Mouse (Mus musculus) stomach, postnatal 0 days (tissue): ENCODE measurements around the gene Rnasek. TPM values are rescaled to one million over a fixed set of nuclear protein-coding genes. Genes with fewer than 3 reads are reported as not detected.

Experiments used
- ATAC-seq: fragments of 200-750 bp; cut with Nextera tagmentation; 2 replicates; pipeline ENCODE4 v1.8.0; 2017; ENCODE audit not compliant: low FRiP score, low TSS enrichment
- DNase-seq: peaks from one replicate; pipeline ENCODE4 v3.0.0-alpha.2; 2016; ENCODE audit warnings: low spot score
- H3K27ac ChIP-seq: fragments of 300-500 bp; sonication (generic); replicated peaks from 2 replicates; pipeline ENCODE4 v1.5.1; 2014; ENCODE audit warnings: mild to moderate bottlenecking, control low read depth
- H3K27me3 ChIP-seq: fragments of 300-500 bp; sonication (generic); 2 replicates; pipeline ENCODE4 v1.6.1; 2014; ENCODE audit warnings: low read length; ENCODE audit not compliant: control insufficient read depth, insufficient read depth
- H3K36me3 ChIP-seq: fragments of 300-500 bp; sonication (generic); 2 replicates; pipeline ENCODE4 v1.6.1; 2014; ENCODE audit warnings: low read length, mixed read lengths; ENCODE audit not compliant: control insufficient read depth, insufficient read depth
- H3K4me1 ChIP-seq: fragments of 300-500 bp; sonication (generic); replicated peaks from 2 replicates; pipeline ENCODE4 v1.6.1; 2014; ENCODE audit warnings: antibody characterized with exemption; ENCODE audit not compliant: control insufficient read depth, insufficient read depth
- H3K4me2 ChIP-seq: fragments of 300-500 bp; sonication (generic); replicated peaks from 2 replicates; pipeline ENCODE4 v1.6.1; 2014; ENCODE audit warnings: low read depth, mild to moderate bottlenecking, control low read depth, moderate library complexity
- H3K4me3 ChIP-seq: fragments of 300-500 bp; sonication (generic); 2 replicates; pipeline ENCODE4 v1.5.1; 2014; ENCODE audit warnings: low read depth, low read length, control low read depth
- H3K9ac ChIP-seq: fragments of 300-500 bp; sonication (generic); 2 replicates; pipeline ENCODE4 v1.6.1; 2014; ENCODE audit warnings: mild to moderate bottlenecking, low read length, control low read depth, mixed read lengths
- H3K9me3 ChIP-seq: fragments of 300-500 bp; sonication (generic); 2 replicates; pipeline ENCODE4 v1.6.1; 2016; ENCODE audit warnings: low read length; ENCODE audit not compliant: control insufficient read depth
- CTCF ChIP-seq: IDR thresholded peaks from 2 replicates; pipeline ENCODE4 v1.5.1; 2016; ENCODE audit warnings: antibody characterized with exemption, low read depth, mild to moderate bottlenecking, moderate library complexity
- EP300 ChIP-seq: optimal IDR thresholded peaks from 2 replicates; pipeline ENCODE3; 2016; ENCODE audit warnings: antibody characterized with exemption
- WGBS: fragments of 180-500 bp; shearing (Covaris S2); extraction: QIAGEN DNeasy Blood & Tissue Kit; methylation state at CpG from one replicate; pipeline ENCODE4 v1.1.7; 2014; 5-methylcytosine and 5-hydroxymethylcytosine counted together
- polyA plus RNA-seq: library from polyadenylated mRNA; unstranded; fragments of >200 nt; fragmentation: Nextera tagmentation; extraction: Ambion mirVana; gene quantifications from 2 replicates; pipeline ENCODE4 v1.2.1, GENCODE M21; 2015

The Rnasek gene
- polyA plus RNA-seq, 1 experiment from 2014 or later, result 326 TPM

- Histone ChIP-seq H3K4me1 (no peaks in the 10 kb centered on the region; the same call in 1 of the 2 replicates), H3K4me2 (peak within 1 kb of the TSS; percentile 48), H3K27me3 (no peaks in the 10 kb centered on the region; the same call in 1 of the 2 replicates), H3K4me3 (peak within 1 kb of the TSS; percentile 39), H3K9ac (peak within 1 kb of the TSS; percentile 43; the same call in 1 of the 2 replicates), H3K9me3 (no peaks in the 10 kb centered on the region), H3K36me3 (no peaks in the 10 kb centered on the region), H3K27ac (peak within 1 kb of the TSS; percentile 70)
- ATAC-seq (no peak), DNase-seq (no peak)
- TF ChIP-seq CTCF, result no peak
- TF ChIP-seq EP300, result no peak
- WGBS, result 2% methylated on average over 39 of the region's 39 CpGs
Measured at GRCm38 (mm10) chr11:70229260-70230010, 10.2 kb downstream of the Rnasek start, which contains the start of gene Bcl6b. Bcl6b (minus strand) TSS chr11:70229798.

- WGBS, result 1% methylated on average over 19 of the region's 19 CpGs
- no peak for TF ChIP-seq EP300
- TF ChIP-seq CTCF, result peak; percentile 18; the same call in 1 of the 2 replicates
- no peaks in the 10 kb centered on the region; the same call in 1 of the 2 replicates for H3K4me1 ChIP-seq
- peak overlapping the region; percentile 70 for H3K27ac ChIP-seq
- peak; percentile 54 for ATAC-seq
- H3K9me3 ChIP-seq, result no peaks in the 10 kb centered on the region
- no peaks in the 10 kb centered on the region; the same call in 1 of the 2 replicates for H3K27me3 ChIP-seq
- peak overlapping the region; percentile 48 for H3K4me2 ChIP-seq
- H3K36me3 ChIP-seq, result no peaks in the 10 kb centered on the region
- peak overlapping the region; percentile 39 for H3K4me3 ChIP-seq
- DNase-seq, result peak; percentile 87
- 0 out of 2 replicates have a peak overlapping the region, but pooled peaks have one; percentile 18 for H3K9ac ChIP-seq
Measured at GRCm38 (mm10) chr11:70228828-70229227, 10.8 kb downstream of the Rnasek start.

- Histone ChIP-seq H3K9me3 (no peaks in the 10 kb centered on the region), H3K36me3 (no peaks in the 10 kb centered on the region), H3K4me1 (no peaks in the 10 kb centered on the region; the same call in 1 of the 2 replicates), H3K27ac (no peak overlapping the region), H3K4me2 (peak overlapping the region; percentile 48), H3K4me3 (peak overlapping the region; percentile 39; the same call in 1 of the 2 replicates), H3K9ac (no peak overlapping the region), H3K27me3 (no peaks in the 10 kb centered on the region; the same call in 1 of the 2 replicates)
- TF ChIP-seq EP300, result no peak
- no peak for TF ChIP-seq CTCF
- no peak for ATAC-seq
- DNase-seq, result no peak
- 76% methylated on average over 4 of the region's 4 CpGs for WGBS
Measured at GRCm38 (mm10) chr11:70227661-70228245, 11.9 kb downstream of the Rnasek start.

GRCm38 (mm10) chr11:70227126-70227525 is 12.5 kb downstream of the Rnasek start:
- Histone ChIP-seq H3K27me3 (no peaks in the 10 kb centered on the region; the same call in 1 of the 2 replicates), H3K4me1 (no peaks in the 10 kb centered on the region; the same call in 1 of the 2 replicates), H3K36me3 (no peaks in the 10 kb centered on the region), H3K9ac (no peak overlapping the region), H3K9me3 (no peaks in the 10 kb centered on the region), H3K4me3 (peak overlapping the region; percentile 24; the same call in 1 of the 2 replicates), H3K27ac (no peak overlapping the region; the same call in 1 of the 2 replicates), H3K4me2 (peak overlapping the region; percentile 48)
- TF ChIP-seq EP300 (no peak), CTCF (no peak)
- no peak; the same call in 1 of the 2 replicates for ATAC-seq
- DNase-seq, result no peak
- WGBS, result 33% methylated on average over 5 of the region's 5 CpGs

GRCm38 (mm10) chr11:70226602-70226890 is 13.1 kb downstream of the Rnasek start:
- Histone ChIP-seq H3K36me3 (no peaks in the 10 kb centered on the region), H3K9me3 (no peaks in the 10 kb centered on the region), H3K4me2 (peak overlapping the region; percentile 48), H3K4me1 (no peaks in the 10 kb centered on the region; the same call in 1 of the 2 replicates), H3K27ac (no peak overlapping the region; the same call in 1 of the 2 replicates), H3K9ac (peak overlapping the region; percentile 35), H3K27me3 (no peaks in the 10 kb centered on the region; the same call in 1 of the 2 replicates), H3K4me3 (peak overlapping the region; percentile 24)
- peak; percentile 72 for DNase-seq
- 23% methylated on average over 18 of the region's 18 CpGs for WGBS
- no peak for TF ChIP-seq CTCF
- no peak for TF ChIP-seq EP300
- ATAC-seq, result peak; percentile 40; the same call in 1 of the 2 replicates
